Comparison of ENCODE assay signal across 8 mouse cellular contexts in the genomic region with DNA sequence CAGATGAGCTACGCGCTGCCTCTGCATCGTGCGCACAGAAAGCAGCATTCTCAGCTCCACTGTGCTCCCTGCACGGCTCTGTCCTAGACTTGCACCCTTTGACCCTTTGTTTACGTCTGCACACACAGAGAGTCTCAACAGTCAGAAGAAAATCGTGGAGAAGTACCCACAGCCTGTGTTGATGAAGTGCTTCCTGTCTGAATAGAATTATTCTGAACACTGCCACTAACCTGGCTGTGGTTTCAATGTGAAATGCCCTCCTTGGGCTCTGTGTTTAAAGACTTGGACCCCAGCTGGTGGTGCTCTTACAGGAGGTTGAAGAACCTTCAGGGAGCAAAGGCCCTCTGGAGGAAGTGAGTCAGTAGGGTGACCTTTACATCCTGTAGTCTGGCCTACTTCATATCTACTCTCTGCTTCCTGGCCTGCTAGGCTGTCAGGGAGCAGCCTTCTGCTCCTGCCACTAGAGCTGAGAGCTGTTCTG.
DNase-seq lines count a peak whose midpoint lies in the region; ATAC-seq lines count a peak whose summit lies in the region.

No protein-coding gene starts in this region.

- no peaks in the 10 kb centered on the region for H3K27me3 ChIP-seq in heart, embryonic 12.5 days (replicated peaks)
- H3K27me3 ChIP-seq in limb, embryonic 12.5 days: no peaks in the 10 kb centered on the region

- DNase-seq in heart, postnatal 10 days: no peak
- DNase-seq in thymus, postnatal 14 days: peak; percentile 11
- no peak for DNase-seq in thymus, adult 18-20 months
- DNase-seq in retina, postnatal 1 day: no peak
- DNase-seq in layer of hippocampus, postnatal 36 days: no peak
- DNase-seq in urinary bladder, postnatal 25 days (ENCODE audit: low spot score): no peak

- H3K4me1 ChIP-seq in heart, embryonic 12.5 days (replicated peaks): peaks cover 68% of the 10 kb centered on the region
- H3K4me1 ChIP-seq in limb, embryonic 12.5 days (replicated peaks): peaks cover 39% of the 10 kb centered on the region; the same call in 1 of the 2 replicates

- H3K9ac ChIP-seq in heart, embryonic 12.5 days: no peak overlapping the region
- H3K9ac ChIP-seq in limb, embryonic 12.5 days (replicated peaks): no peak overlapping the region

- no peak overlapping the region for H3K4me3 ChIP-seq in heart, embryonic 12.5 days
- no peak overlapping the region for H3K4me3 ChIP-seq in limb, embryonic 12.5 days (replicated peaks)

- intact Hi-C loops in heart, postnatal 10 days (cut with DNase I): loop anchor here (2.0 kb wide), 1 partner anchor 29 kb away; no protein-coding TSS in a partner anchor

- H3K9me3 ChIP-seq in heart, embryonic 12.5 days (replicated peaks): no peaks in the 10 kb centered on the region
- no peaks in the 10 kb centered on the region for H3K9me3 ChIP-seq in limb, embryonic 12.5 days

- H3K4me2 ChIP-seq in heart, embryonic 12.5 days: no peak overlapping the region
- no peak overlapping the region for H3K4me2 ChIP-seq in limb, embryonic 12.5 days

- ATAC-seq in heart, embryonic 12.5 days (ENCODE audit: insufficient number of reproducible peaks, low FRiP score): peak; percentile 62
- no peak for ATAC-seq in limb, embryonic 12.5 days (ENCODE audit: insufficient number of reproducible peaks, insufficient read depth, low FRiP score, low TSS enrichment, low read depth)

- WGBS in heart, embryonic 12.5 days: 63% methylated on average over 7 of the region's 7 CpGs
- 66% methylated on average over 7 of the region's 7 CpGs for WGBS in limb, embryonic 12.5 days

- H3K36me3 ChIP-seq in heart, embryonic 12.5 days: peaks cover 6% of the 10 kb centered on the region; the same call in 1 of the 2 replicates
- H3K36me3 ChIP-seq in limb, embryonic 12.5 days: no peaks in the 10 kb centered on the region

- peak overlapping the region; percentile 76 for H3K27ac ChIP-seq in heart, embryonic 12.5 days (ENCODE audit: poor library complexity, severe bottlenecking)
- peak overlapping the region; percentile 25; the same call in 1 of the 2 replicates for H3K27ac ChIP-seq in limb, embryonic 12.5 days
